In the genomic region with DNA sequence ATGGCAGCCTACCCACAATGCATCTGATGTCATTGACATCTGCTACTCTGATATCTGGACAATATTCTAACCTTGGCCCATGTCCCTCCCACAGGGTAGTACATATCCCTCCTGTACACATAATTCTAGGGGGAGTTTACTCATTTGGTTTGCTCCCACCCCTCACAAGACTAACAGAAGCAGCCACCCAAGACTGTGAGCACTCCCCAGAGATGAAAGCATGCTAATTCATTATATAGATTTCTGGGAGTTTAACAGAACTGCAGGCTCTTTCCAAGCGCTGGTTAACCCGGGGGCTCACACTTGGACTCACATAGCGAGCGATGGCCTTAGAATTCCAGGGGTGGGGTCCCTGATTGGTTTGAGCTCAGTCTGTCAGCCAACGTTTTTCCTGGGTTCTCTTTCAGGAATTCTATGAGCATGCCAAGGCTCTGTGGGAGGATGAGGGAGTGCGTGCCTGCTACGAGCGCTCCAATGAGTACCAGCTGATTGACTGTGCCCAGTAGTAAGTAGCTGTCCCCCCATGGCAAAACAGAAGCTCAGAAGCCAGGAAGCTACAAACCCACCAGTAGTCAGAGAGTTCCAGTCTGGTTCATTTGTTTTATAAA, we compare ENCODE assay signal across 9 mouse cellular contexts. TPM values are rescaled to one million over a fixed set of nuclear protein-coding genes. Genes with fewer than 3 reads are reported as not detected.
A peak's percentile ranks its signal among the peaks of the same experiment; 100 is the strongest.
DNase-seq lines count a peak whose midpoint lies in the region; ATAC-seq and TF ChIP-seq lines count a peak whose summit lies in the region.
"Had no signal": no experiment of that assay in that cellular context is flagged by ENCODE, and none has a peak within 500 bp of the region (broad histone marks: within the 10 kb centered on the region; RNA-seq: fewer than 3 reads in every experiment).

No protein-coding gene starts in this region.

- no peak overlapping the region for H3K4me2 ChIP-seq in hindbrain, embryonic 13.5 days
- H3K4me2 ChIP-seq in hindbrain, embryonic 11.5 days (replicated peaks; ENCODE audit: low read depth, low read length): no peak overlapping the region
- peak overlapping the region; percentile 13; the same call in 1 of the 2 replicates for H3K4me2 ChIP-seq in limb, embryonic 14.5 days (replicated peaks; ENCODE audit: low read depth, low read length, severe bottlenecking)

- H3K4me3 ChIP-seq in hindbrain, embryonic 13.5 days: no peak overlapping the region
- no peak overlapping the region for H3K4me3 ChIP-seq in hindbrain, embryonic 11.5 days (ENCODE audit: low read depth, low read length)
- no peak overlapping the region for H3K4me3 ChIP-seq in limb, embryonic 14.5 days (replicated peaks; ENCODE audit: low read length)

- peaks cover 69% of the 10 kb centered on the region for H3K4me1 ChIP-seq in hindbrain, embryonic 13.5 days (replicated peaks)
- H3K4me1 ChIP-seq in hindbrain, embryonic 11.5 days (replicated peaks; ENCODE audit: control insufficient read depth, insufficient read depth, low read length): no peaks in the 10 kb centered on the region; the same call in 1 of the 2 replicates
- H3K4me1 ChIP-seq in limb, embryonic 14.5 days (ENCODE audit: control insufficient read depth, insufficient read depth, low read length): peaks cover 51% of the 10 kb centered on the region

- 56% methylated on average over 8 of the region's 8 CpGs for WGBS in hindbrain, embryonic 13.5 days
- WGBS in hindbrain, embryonic 11.5 days: 74% methylated on average over 8 of the region's 8 CpGs
- 38% methylated on average over 8 of the region's 8 CpGs for WGBS in limb, embryonic 14.5 days

- peaks cover 44% of the 10 kb centered on the region for H3K36me3 ChIP-seq in hindbrain, embryonic 13.5 days
- H3K36me3 ChIP-seq in hindbrain, embryonic 11.5 days (ENCODE audit: control insufficient read depth, insufficient read depth, low read length): peaks cover 21% of the 10 kb centered on the region
- H3K36me3 ChIP-seq in limb, embryonic 14.5 days (ENCODE audit: control insufficient read depth, insufficient read depth, low read length): peaks cover 64% of the 10 kb centered on the region

- no peak for ATAC-seq in hindbrain, embryonic 13.5 days (ENCODE audit: low FRiP score)
- no peak for ATAC-seq in hindbrain, embryonic 11.5 days (ENCODE audit: low FRiP score)
- ATAC-seq in limb, embryonic 14.5 days (ENCODE audit: low FRiP score, low read depth): no peak
- no peak for ATAC-seq in megakaryocyte progenitor cell, adult 5-6 weeks (replicated peaks; ENCODE audit: poor library complexity)

- peak overlapping the region; percentile 77 for H3K27ac ChIP-seq in hindbrain, embryonic 13.5 days
- H3K27ac ChIP-seq in hindbrain, embryonic 11.5 days (ENCODE audit: low read depth, low read length): no peak overlapping the region
- peak overlapping the region; percentile 58 for H3K27ac ChIP-seq in limb, embryonic 14.5 days (replicated peaks; ENCODE audit: low read depth, low read length)

- H3K9me3 ChIP-seq in hindbrain, embryonic 13.5 days: no peaks in the 10 kb centered on the region
- H3K9me3 ChIP-seq in hindbrain, embryonic 11.5 days (ENCODE audit: control insufficient read depth, low read length): no peaks in the 10 kb centered on the region
- H3K9me3 ChIP-seq in limb, embryonic 14.5 days (ENCODE audit: control insufficient read depth, low read length): peaks cover 4% of the 10 kb centered on the region; the same call in 1 of the 2 replicates

- no peaks in the 10 kb centered on the region for H3K27me3 ChIP-seq in hindbrain, embryonic 13.5 days
- no peaks in the 10 kb centered on the region for H3K27me3 ChIP-seq in hindbrain, embryonic 11.5 days (ENCODE audit: control insufficient read depth, insufficient read depth, low read length)
- H3K27me3 ChIP-seq in limb, embryonic 14.5 days (ENCODE audit: control insufficient read depth, insufficient read depth, low read length): no peaks in the 10 kb centered on the region

- H3K9ac ChIP-seq in hindbrain, embryonic 13.5 days: no peak overlapping the region; the same call in 1 of the 2 replicates
- H3K9ac ChIP-seq in hindbrain, embryonic 11.5 days (ENCODE audit: low read depth, low read length): no peak overlapping the region
- H3K9ac ChIP-seq in limb, embryonic 14.5 days (ENCODE audit: low read depth, low read length, severe bottlenecking): no peak overlapping the region

- TF ChIP-seq POLR2A in limb, embryonic 14.5 days (IDR thresholded peaks at IDR 0.05; ENCODE audit: borderline replicate concordance, extremely low read depth, insufficient read depth, insufficient read length): no peak

- no peak for DNase-seq in hindbrain, embryonic 11.5 days (ENCODE audit: low spot score)
- DNase-seq in testis, postnatal 10 days (ENCODE audit: low spot score): peak; percentile 49
- DNase-seq in testis, postnatal 14 days (ENCODE audit: low spot score): no peak
- DNase-seq in limb, embryonic 14.5 days (ENCODE audit: low spot score): no peak
- no peak for DNase-seq in right cerebral cortex, postnatal 25 days
- DNase-seq in adrenal gland, postnatal 4 days (ENCODE audit: low spot score in 2 of 2): no peak
- DNase-seq: right cerebral cortex, postnatal 14 days had no signal

RNA-seq across cellular contexts. Expression of gene Gm20721, which starts 3.6 kb away (rescaled TPM):
- 13.1 and 13.9 TPM in 2 replicates for polyA plus RNA-seq in hindbrain, embryonic 13.5 days (2015; fragmentation: Nextera tagmentation; extraction: Ambion mirVana)
- 17.6 and 22.8 TPM in 2 replicates for polyA plus RNA-seq in hindbrain, embryonic 11.5 days (2014; fragmentation: Nextera tagmentation; extraction: Ambion mirVana)
- polyA plus RNA-seq in limb, embryonic 14.5 days (2012; rRNA removed): 0.65 and 0.73 TPM in 2 replicates
- 11.7 and 13.4 TPM in 2 replicates for polyA plus RNA-seq in limb, embryonic 14.5 days (2014; fragmentation: Nextera tagmentation; extraction: Ambion mirVana)
- total RNA-seq in megakaryocyte progenitor cell, adult 5-6 weeks (2015): 0.12 TPM in 1 of 2 replicates, not detected in the other
- total RNA-seq in megakaryocyte progenitor cell, adult 5-6 weeks (2017): 3.1 and 3.3 TPM in 2 replicates
- total RNA-seq in adrenal gland, postnatal 4 days (2021): 1 to 10 TPM; 2.1 to 2.2 TPM

RNA-seq across cellular contexts. Expression of gene Gnas, which starts 58.8 kb away (rescaled TPM):
- 1,452 and 1,516 TPM in 2 replicates for polyA plus RNA-seq in hindbrain, embryonic 13.5 days (2015; fragmentation: Nextera tagmentation; extraction: Ambion mirVana)
- polyA plus RNA-seq in hindbrain, embryonic 11.5 days (2014; fragmentation: Nextera tagmentation; extraction: Ambion mirVana): 1,233 and 1,244 TPM in 2 replicates
- polyA plus RNA-seq in limb, embryonic 14.5 days (2012; rRNA removed): 2,875 and 2,934 TPM in 2 replicates
- polyA plus RNA-seq in limb, embryonic 14.5 days (2014; fragmentation: Nextera tagmentation; extraction: Ambion mirVana): 2,366 and 2,381 TPM in 2 replicates
- 564 and 566 TPM in 2 replicates for total RNA-seq in megakaryocyte progenitor cell, adult 5-6 weeks (2015)
- total RNA-seq in megakaryocyte progenitor cell, adult 5-6 weeks (2017): 218 and 221 TPM in 2 replicates
- total RNA-seq in adrenal gland, postnatal 4 days (2021): 1,000 to 10,000 TPM; 3,043 to 3,192 TPM
